Mouse (Mus musculus): ENCODE results near the gene Adam1b.
"Not testable (repeated sequence)": the region's sequence is repeated elsewhere in the genome, so short reads cannot be mapped to it uniquely, and the experiment has no call there.

Adam1b gene

DNA sequence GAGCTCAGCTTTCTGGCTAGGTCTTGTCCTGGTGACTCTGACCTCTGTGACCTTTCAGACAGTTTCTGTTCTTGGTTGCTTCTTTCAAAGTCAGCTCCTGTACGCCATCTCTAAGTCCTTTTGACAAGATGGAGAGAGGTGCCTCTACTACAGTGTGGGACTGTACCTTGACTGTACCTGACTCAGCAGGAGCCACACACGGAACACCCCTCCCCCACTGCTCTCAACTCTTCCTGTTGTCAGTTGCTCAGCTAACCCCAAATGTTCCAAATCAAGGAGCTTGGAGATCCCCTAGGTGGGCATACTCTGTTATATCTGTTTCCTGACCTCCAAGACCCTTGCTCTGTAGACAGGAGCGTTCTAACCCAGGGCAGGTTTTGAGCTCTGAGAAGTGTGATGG lies at the start of gene Adam1b:
Gene Adam1b (minus strand): TSS at position 205 of the 400 bp plus-strand sequence.
- no peak for DNase-seq (ENCODE audit: low spot score in 2 of 2)

- no peak for DNase-seq (ENCODE audit: low spot score in 2 of 2)
Observed at GRCm38 (mm10) chr5:121549196-121549595, 46.0 kb upstream of the Adam1b start.

DNA sequence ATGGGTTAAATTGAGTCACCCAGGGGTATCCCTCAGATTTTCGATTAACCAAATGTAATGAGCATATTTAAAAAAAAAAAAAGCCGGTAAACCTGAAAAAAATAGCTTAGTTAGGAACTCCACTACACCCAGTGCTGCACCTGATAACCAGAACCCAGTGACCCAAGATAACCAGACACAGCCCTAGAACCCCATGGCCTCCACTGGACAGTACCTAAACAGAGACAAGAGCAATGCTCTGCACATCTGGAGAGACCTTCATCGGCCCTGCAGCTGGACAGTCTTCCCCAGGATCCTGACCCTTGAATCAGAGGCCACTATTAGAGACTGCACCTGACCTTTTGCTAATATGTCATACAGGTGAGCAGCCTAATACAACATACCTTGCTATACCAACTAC lies 43.8 kb upstream of the Adam1b start:
- no peak for DNase-seq (ENCODE audit: low spot score in 2 of 2)

GRCm38 (mm10) chr5:121546530-121546895 lies 43.3 kb upstream of the Adam1b start:
- DNase-seq (ENCODE audit: low spot score in 2 of 2): peak in 1 of 2 experiments; percentile 37

- DNase-seq (ENCODE audit: low spot score in 2 of 2): peak; percentile 89 to 96
Observed at GRCm38 (mm10) chr5:121545793-121546529, 42.7 kb upstream of the Adam1b start, which contains the start of gene Mapkapk5. Gene Mapkapk5 (minus strand): TSS chr5:121545905.

DNA sequence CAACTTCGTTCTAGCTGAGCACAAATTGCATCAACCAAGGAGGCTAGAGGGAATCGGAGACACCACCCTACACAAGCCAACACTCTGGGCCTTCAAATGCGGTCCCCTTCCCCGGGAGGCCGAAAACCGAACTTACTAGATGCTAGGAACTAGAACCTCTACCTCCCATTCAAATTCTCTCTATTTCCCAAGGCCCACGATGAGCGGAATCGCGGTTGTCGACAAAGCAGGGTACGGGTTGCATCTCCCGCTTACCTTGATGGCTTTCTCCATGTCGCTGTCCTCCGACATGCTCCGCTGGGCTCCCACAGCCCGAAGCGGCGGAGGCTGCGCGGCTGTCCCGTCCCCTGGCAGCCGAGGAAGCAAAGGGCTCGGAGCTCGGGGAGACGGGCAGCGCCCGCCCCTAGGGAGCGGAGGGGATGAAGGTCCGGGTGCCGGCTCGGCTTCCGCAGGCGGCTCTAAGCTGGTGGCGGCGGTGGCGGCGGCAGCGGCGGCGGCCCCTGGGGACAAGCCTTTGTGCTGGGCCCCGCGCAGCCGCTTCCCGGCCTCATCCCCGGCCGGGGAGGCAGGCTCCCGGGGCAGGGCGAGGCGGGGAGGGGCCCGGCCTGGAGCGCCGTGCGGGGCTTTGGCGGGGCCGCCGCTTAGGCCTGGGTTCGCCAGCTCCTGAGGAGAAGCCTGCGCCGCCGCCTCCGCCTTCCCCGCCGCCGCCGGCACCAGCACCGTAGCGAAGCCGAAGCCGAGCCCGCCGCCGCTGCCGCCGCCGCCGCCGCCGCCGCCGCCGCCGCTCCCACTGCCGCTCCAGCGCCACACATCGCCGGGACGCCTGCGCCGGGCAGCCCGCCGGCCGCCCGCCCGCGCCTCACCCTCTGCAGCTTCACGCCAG lies 41.9 kb upstream of the Adam1b start, which contains the start of the genes Adam1a and Gm42878:
Gene Adam1a (minus strand): TSS at position 573 of the 883 bp plus-strand sequence.
Gene Gm42878 (minus strand): TSS at position 573 of the 883 bp plus-strand sequence.
- DNase-seq (ENCODE audit: low spot score in 2 of 2): no peak

GRCm38 (mm10) chr5:121543370-121543769 lies 40.1 kb upstream of the Adam1b start:
- DNase-seq (ENCODE audit: low spot score in 2 of 2): no peak

- DNase-seq (ENCODE audit: low spot score in 2 of 2): no peak
Observed at GRCm38 (mm10) chr5:121541235-121541634, 38.0 kb upstream of the Adam1b start.

DNA sequence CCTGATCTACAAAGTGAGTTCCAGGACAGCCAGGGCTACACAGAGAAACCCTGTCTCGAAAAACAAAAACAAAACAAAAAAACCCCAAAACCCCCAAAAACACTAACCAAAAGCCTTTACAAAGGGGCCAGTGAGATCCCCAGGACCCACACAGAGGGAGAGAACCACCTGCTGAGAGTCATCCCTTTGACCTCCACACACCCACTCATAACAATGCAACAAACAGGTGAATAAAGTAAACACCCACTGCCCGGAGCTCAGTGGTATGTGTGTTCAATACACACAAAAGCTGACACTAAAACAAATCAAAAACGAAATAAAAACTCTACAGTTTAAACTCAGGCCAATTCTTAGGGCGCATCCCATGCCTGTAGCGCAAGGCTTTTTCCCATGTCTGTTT lies 36.8 kb upstream of the Adam1b start:
- DNase-seq (ENCODE audit: low spot score in 2 of 2): no peak

DNA sequence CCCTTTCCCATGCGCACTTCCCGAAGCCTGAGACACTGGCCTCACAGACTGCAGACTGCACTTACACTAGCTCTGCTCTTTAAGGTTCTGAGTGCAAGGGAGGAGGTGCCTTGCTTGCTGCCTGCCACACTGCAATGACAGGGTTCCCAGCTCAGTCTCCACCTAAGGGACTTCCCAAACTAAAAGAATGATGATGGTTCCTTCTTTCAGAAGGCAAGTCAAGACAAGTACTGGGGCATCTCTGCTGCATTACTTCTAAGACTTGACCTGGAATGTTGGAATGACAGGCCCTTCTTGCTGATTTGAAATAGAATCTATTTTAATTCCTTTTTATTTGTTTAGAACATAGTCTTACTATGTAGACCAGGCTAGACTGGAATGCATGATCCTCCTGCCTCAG lies 34.4 kb upstream of the Adam1b start:
- DNase-seq (ENCODE audit: low spot score in 2 of 2): no peak

- no peak for DNase-seq (ENCODE audit: low spot score in 2 of 2)
Observed at GRCm38 (mm10) chr5:121536921-121537555, 33.8 kb upstream of the Adam1b start.

DNA sequence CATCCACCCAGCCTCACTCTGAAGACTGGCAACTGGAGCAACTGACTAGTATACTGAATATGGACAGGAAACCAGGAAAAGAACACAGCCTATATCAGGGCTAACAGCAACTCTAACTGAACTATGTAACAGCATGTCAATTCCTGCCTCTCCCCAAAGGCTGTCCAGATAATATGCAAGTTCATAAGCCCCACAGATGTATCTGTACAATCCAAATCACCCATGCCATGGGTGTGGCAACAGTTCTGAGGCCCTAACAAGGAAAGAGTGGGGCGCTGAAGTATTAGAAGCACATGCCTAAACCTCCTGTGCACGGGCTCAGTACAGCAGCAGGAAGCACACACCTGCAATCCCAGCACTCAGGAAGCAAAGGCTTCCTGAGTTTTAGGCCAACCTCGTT lies 31.9 kb upstream of the Adam1b start:
- DNase-seq (ENCODE audit: low spot score in 2 of 2): no peak

DNA sequence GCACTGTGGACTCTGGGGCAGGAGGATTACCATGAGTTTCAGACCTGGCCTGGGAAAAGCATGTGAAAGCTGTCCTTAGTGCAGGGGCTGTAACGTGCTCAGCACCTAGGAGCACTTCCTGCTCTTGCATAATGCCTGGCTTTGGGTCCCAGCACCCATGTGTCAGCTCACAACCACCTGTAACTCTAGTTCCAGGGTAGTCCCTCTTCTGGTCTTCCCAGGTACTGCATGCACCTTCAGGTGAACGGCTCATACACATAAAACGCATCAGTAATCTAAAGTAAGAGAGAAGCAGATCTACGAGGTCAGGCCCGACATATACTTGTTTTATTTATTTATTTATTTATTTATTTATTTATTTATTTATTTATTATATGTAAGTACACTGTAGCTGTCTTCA lies 31.3 kb upstream of the Adam1b start:
- no peak for DNase-seq (ENCODE audit: low spot score in 2 of 2)

DNA sequence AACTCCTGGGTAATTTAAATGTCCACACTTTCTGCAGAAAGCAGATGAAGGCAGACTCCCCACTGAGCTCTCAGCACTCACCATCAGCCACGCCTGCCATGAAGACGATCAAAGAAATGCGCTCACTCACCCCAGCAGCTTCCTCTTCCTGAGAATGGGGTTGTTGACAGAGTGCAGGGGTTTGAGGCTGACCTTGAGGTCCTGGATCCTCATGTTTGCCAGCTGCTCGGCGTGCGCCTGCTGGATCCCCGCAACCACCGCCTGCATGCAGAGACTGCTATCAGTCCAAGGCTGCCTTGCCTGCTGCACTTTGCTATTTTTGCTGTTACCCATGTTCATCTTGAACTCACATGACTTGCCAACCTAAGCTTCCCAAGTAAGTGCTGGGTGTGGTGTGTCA lies 23.7 kb upstream of the Adam1b start:
- DNase-seq (ENCODE audit: low spot score in 2 of 2): no peak

DNA sequence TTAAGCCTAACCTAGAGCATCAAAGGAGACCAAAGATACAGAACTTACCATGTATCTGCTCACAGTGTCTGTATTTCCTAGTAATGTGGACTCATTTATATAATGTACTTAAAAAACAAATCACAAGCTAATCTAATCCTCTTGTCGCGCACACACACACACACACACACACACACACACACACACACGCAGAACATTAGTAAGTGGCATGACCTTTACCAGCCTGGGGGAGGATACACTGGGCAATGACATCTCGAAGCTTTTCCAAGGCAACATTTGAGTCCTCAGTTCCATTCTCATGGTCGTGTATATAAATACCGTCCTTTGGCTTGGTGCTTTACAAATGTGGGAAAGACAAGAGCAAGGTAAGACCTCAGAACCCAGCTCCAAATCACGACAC lies 23.3 kb upstream of the Adam1b start:
- no peak for DNase-seq (ENCODE audit: low spot score in 2 of 2)

DNA sequence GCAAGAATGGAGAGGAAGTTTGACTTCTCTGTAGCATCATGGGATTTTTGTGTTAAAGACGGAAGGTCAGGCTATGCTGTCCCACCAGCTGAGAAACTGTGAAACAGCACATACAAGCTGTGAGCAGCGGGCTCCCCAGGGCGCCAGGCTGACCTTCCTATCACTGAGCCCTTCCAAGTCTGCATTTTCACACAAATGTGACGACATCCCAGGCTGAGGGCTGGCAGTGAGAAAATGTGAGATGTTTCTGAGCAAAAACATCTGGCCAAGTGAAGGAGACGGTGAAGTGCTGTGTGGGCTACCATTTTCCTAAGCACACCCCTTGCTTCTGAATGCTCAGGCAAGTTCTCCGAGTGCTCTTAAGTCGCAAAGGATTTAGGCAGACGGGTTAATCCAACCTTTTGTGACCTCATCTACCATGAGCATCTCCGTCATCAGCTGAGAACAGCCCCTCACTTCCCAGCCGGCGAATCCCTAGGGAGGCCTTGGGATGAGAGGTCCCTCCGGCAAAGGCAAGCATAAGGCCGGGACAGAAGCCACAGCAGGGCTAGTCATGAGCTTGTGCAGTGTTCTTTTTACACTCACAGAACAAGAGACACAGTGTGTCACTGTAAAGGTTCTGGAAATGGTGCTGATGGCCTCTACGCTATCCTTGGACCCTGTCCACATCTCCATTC lies 22.7 kb upstream of the Adam1b start:
- DNase-seq (ENCODE audit: low spot score in 2 of 2): no peak

GRCm38 (mm10) chr5:121519758-121520157 lies 16.5 kb upstream of the Adam1b start:
- DNase-seq (ENCODE audit: low spot score in 2 of 2): not testable (repeated sequence)

DNA sequence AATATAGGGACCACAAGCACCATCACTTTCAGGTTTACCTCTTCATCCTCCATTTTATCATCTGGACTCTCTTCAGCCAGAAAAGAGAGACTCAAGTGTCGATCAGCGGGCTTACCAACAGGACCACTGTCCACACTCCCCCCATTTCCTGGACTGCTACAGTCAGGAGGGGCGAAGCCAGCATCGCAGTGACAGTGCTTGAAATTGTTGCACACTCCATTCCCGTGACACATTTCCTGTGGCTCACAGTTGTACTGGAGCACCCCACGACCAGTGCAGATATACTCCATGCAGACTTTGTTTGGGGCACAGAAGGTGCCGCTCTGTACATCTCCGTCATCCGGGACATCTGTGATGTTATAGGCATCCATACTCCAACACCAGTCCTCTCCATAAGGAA lies 15.7 kb upstream of the Adam1b start:
- DNase-seq (ENCODE audit: low spot score in 2 of 2): no peak

GRCm38 (mm10) chr5:121510009-121510408 lies 6.8 kb upstream of the Adam1b start:
- DNase-seq (ENCODE audit: low spot score in 2 of 2): no peak

GRCm38 (mm10) chr5:121506846-121507245 lies 3.6 kb upstream of the Adam1b start:
- no peak for DNase-seq (ENCODE audit: low spot score in 2 of 2)

DNA sequence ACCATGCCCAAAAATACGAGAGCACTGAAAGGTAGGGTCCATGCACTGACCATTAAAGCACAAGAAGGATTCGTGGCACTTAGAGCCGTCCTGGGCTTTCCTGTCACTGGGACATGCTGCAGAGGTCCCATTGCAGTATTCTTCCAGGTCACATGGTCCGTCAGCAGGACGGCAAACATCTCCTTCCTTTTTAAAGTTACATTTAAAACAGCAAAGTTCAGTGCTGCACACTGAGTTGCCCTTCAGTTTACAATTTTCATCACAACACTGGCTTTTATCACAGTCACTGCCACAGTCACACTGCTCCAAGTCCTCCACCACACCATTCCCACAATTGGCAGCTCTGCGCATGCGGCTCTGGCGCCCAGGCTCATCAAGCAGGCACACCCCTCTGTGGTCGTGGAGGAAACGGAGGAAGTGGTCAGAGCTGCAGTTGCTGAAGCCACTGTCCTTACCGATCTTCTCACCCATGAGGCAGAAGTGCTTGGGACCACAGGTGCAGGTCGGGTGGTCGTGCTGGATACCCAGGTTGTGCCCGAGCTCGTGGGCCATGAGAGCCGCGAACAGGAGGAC lies 1.7 kb downstream of the Adam1b start:
- DNase-seq (ENCODE audit: low spot score in 2 of 2): not testable (repeated sequence)

Measured in left cerebral cortex, adult 9 months (tissue).